Mouse (Mus musculus) testis, adult 2 months (tissue): ENCODE data around the gene Gm9913.

Experiments used
- CTCF ChIP-seq: fragments of 200-500 bp; IDR thresholded peaks from 2 replicates; pipeline ENCODE4 v1.5.1; 2012; ENCODE audit warnings: low read depth, mild to moderate bottlenecking, inconsistent platforms, low read length, moderate library complexity; ENCODE audit not compliant: control insufficient read depth, insufficient read depth, insufficient replicate concordance
- POLR2A ChIP-seq: fragments of 200-500 bp; IDR thresholded peaks from 2 replicates; pipeline ENCODE4 v1.6.1; 2012; ENCODE audit warnings: low read depth, mild to moderate bottlenecking, inconsistent platforms, low read length, moderate library complexity; ENCODE audit not compliant: control insufficient read depth

DNA sequence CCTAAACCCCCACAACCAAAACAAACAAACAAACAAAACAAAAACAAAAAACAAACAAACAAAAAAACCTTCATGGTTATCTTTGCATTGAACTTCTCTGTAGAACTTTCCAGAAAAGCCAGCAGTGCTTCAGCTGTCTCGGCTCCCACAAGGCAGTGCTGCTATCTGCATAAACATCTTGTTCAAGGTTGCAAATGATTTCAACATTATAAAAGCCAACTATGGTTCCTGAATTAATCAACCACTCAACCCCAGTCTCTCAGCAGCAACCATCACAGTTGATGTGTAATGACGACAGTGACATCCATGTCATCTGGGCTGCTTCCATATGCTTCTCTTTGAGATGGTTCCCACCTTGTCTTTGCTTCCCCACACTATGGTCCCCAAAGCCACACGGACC lies 34.8 kb downstream of the Gm9913 start:
- no peak for TF ChIP-seq CTCF
- TF ChIP-seq POLR2A, result no peak
